Mouse (Mus musculus) ovary, adult 10 weeks (tissue): ENCODE measurements around the gene Fbxw2. TPM values are rescaled to one million over a fixed set of nuclear protein-coding genes. Genes with fewer than 3 reads are reported as not detected.

ENCODE experiments used
- polyA plus RNA-seq: library from polyadenylated mRNA; stranded (reverse); fragments of 350-450 nt; fragmentation: Illumina TruSeq; extraction: RNeasy Lipid Tissue Mini Kit (QIAGEN cat#74804); gene quantifications from one replicate; pipeline ENCODE4 v1.2.3, GENCODE M21; 2014

Fbxw2 gene
- 119 TPM for polyA plus RNA-seq

GRCm38 (mm10) chr2:34825827-34826459 is at the start of gene Fbxw2:
Gene Fbxw2, minus strand, starts transcription at chr2:34826311.

GRCm38 (mm10) chr2:34874816-34875345 is 48.8 kb upstream of the Fbxw2 start, which contains the start of gene Psmd5:
Gene Psmd5, minus strand, starts transcription at chr2:34874968.

GRCm38 (mm10) chr2:34874271-34874670 is 48.2 kb upstream of the Fbxw2 start, which contains the start of gene Cutal:
Gene Cutal, plus strand, starts transcription at chr2:34874396.

GRCm38 (mm10) chr2:34832766-34833457 is 6.8 kb upstream of the Fbxw2 start, which contains the start of gene Gm34653:
Gene Gm34653, plus strand, starts transcription at chr2:34833007.

GRCm38 (mm10) chr2:34799357-34800256 is 26.5 kb downstream of the Fbxw2 start, which contains the start of gene Rabepk:
Gene Rabepk, minus strand, starts transcription at chr2:34799912.

GRCm38 (mm10) chr2:34771368-34772226 is 54.5 kb downstream of the Fbxw2 start, which contains the start of gene Hspa5:
Gene Hspa5, plus strand, starts transcription at chr2:34771970.

GRCm38 (mm10) chr2:34754551-34755358 is 71.4 kb downstream of the Fbxw2 start, which contains the start of gene Gapvd1:
Gene Gapvd1, minus strand, starts transcription at chr2:34755232.

Other genes starting within 250 kb of the Fbxw2 start
- gene Gapvd1, start 71.1 kb downstream of the Fbxw2 start, polyA plus RNA-seq, result 67.2 TPM
- gene Hspa5, start 54.3 kb downstream of the Fbxw2 start, polyA plus RNA-seq, result 2,007 TPM
- gene Rabepk, start 26.4 kb downstream of the Fbxw2 start, polyA plus RNA-seq, result 7.7 TPM
- not detected for gene Gm34653, start 6.7 kb upstream of the Fbxw2 start, polyA plus RNA-seq
- 2.4 TPM for gene Cutal, start 48.1 kb upstream of the Fbxw2 start, polyA plus RNA-seq
- gene Psmd5, start 48.7 kb upstream of the Fbxw2 start, polyA plus RNA-seq, result 49.0 TPM
- gene Phf19, start 87.7 kb upstream of the Fbxw2 start, polyA plus RNA-seq, result 0.11 TPM
- 0.46 TPM for gene Traf1, start 135.5 kb upstream of the Fbxw2 start, polyA plus RNA-seq
- 2.6 TPM for gene Hc, start 235.1 kb upstream of the Fbxw2 start, polyA plus RNA-seq